In the genomic region with DNA sequence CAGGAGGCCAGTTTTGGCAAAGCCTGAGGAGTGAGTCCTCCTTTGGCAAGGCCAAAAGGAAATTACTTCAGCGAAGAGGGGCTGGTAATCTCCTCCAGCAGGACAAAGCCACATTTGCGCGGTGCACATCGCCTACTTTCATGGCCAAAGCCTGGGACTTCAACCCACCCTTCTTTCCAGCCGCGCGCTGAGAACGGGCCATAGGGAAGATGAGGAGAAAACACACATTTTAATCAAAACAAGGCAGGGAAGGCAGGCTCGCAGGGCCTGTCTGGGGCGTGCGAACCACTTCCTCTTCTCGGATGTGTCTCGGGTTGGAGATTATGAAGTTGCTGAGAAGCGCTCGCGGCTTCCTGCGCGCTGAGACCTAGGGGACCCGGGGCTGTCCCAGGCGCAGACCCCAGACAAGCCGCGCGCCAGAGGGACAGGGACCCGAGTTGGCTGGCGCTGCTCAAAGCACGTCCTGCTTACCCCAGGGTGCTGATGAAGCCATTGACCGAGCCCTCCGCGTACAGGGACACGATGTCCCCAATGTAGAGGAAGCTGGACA, we compare ENCODE assay signal across 8 mouse cellular contexts. TPM values are rescaled to one million over a fixed set of nuclear protein-coding genes. Genes with fewer than 3 reads are reported as not detected.
DNase-seq lines count a peak whose midpoint lies in the region; ATAC-seq and TF ChIP-seq lines count a peak whose summit lies in the region.

No protein-coding gene starts in this region.

- TF ChIP-seq CTCF in liver, postnatal 0 days (IDR thresholded peaks at IDR 0.05; ENCODE audit: low read depth), result no peak

- TF ChIP-seq EP300 in liver, postnatal 0 days (IDR thresholded peaks at IDR 0.05; ENCODE audit: low read depth), result no peak

- H3K4me2 ChIP-seq in liver, postnatal 0 days (ENCODE audit: low read depth, low read length), result peak overlapping the region; percentile 93
- H3K4me2 ChIP-seq in neural tube, embryonic 12.5 days (replicated peaks), result peak overlapping the region; percentile 91

- H3K27me3 ChIP-seq in embryonic facial prominence, embryonic 10.5 days (replicated peaks; ENCODE audit: low read depth, poor library complexity, severe bottlenecking), result peaks cover 39% of the 10 kb centered on the region
- H3K27me3 ChIP-seq in liver, postnatal 0 days (ENCODE audit: insufficient read depth, low read length), result no peaks in the 10 kb centered on the region
- peaks cover 26% of the 10 kb centered on the region for H3K27me3 ChIP-seq in neural tube, embryonic 12.5 days (replicated peaks)

- H3K9ac ChIP-seq in liver, postnatal 0 days (replicated peaks), result peak overlapping the region; percentile 75
- H3K9ac ChIP-seq in neural tube, embryonic 12.5 days, result peak overlapping the region; percentile 51

- no peaks in the 10 kb centered on the region for H3K36me3 ChIP-seq in embryonic facial prominence, embryonic 10.5 days (replicated peaks)
- H3K36me3 ChIP-seq in liver, postnatal 0 days (replicated peaks; ENCODE audit: insufficient read depth, low read length), result no peaks in the 10 kb centered on the region
- H3K36me3 ChIP-seq in neural tube, embryonic 12.5 days, result no peaks in the 10 kb centered on the region

- H3K4me1 ChIP-seq in embryonic facial prominence, embryonic 10.5 days, result peaks cover 32% of the 10 kb centered on the region
- H3K4me1 ChIP-seq in liver, postnatal 0 days (ENCODE audit: insufficient read depth), result peaks cover 18% of the 10 kb centered on the region
- H3K4me1 ChIP-seq in neural tube, embryonic 12.5 days, result peaks cover 12% of the 10 kb centered on the region

- no peaks in the 10 kb centered on the region for H3K9me3 ChIP-seq in embryonic facial prominence, embryonic 10.5 days
- H3K9me3 ChIP-seq in liver, postnatal 0 days (ENCODE audit: low read length), result no peaks in the 10 kb centered on the region
- H3K9me3 ChIP-seq in neural tube, embryonic 12.5 days, result no peaks in the 10 kb centered on the region

- WGBS in embryonic facial prominence, embryonic 10.5 days, result under 1% methylated on average over 30 of the region's 30 CpGs
- under 1% methylated on average over 30 of the region's 30 CpGs for WGBS in liver, postnatal 0 days (ENCODE audit: insufficient replicate concordance)
- WGBS in neural tube, embryonic 12.5 days, result under 1% methylated on average over 30 of the region's 30 CpGs

- ATAC-seq in liver, postnatal 0 days, result peak; percentile 40
- peak; percentile 49 for ATAC-seq in neural tube, embryonic 12.5 days (ENCODE audit: low FRiP score, low read depth)

- peak; percentile 35 for DNase-seq in urinary bladder, postnatal 25 days (ENCODE audit: low spot score)
- no peak for DNase-seq in urinary bladder, postnatal 10 days (ENCODE audit: low spot score)
- DNase-seq in embryonic facial prominence, embryonic 10.5 days (ENCODE audit: low spot score), result peak; percentile 64
- peak; percentile 80 for DNase-seq in heart, adult 8-10 months (ENCODE audit: low spot score)
- DNase-seq in kidney, adult 18-20 months, result peak; percentile 74
- DNase-seq in liver, postnatal 0 days, result peak; percentile 68
- peak; percentile 72 to 79 for DNase-seq in thymus, adult 18-20 months

- H3K27ac ChIP-seq in embryonic facial prominence, embryonic 10.5 days (replicated peaks), result peak overlapping the region; percentile 79
- peak overlapping the region; percentile 94 for H3K27ac ChIP-seq in liver, postnatal 0 days (ENCODE audit: low read depth)
- H3K27ac ChIP-seq in neural tube, embryonic 12.5 days, result no peak overlapping the region

- peak overlapping the region; percentile 70 for H3K4me3 ChIP-seq in embryonic facial prominence, embryonic 10.5 days
- H3K4me3 ChIP-seq in liver, postnatal 0 days (ENCODE audit: low read depth, low read length), result peak overlapping the region; percentile 65
- H3K4me3 ChIP-seq in neural tube, embryonic 12.5 days, result peak overlapping the region; percentile 74

RNA-seq across cellular contexts. Expression of a gene that starts 0.6 kb away (rescaled TPM):
- 4.5 and 5.2 TPM in 2 replicates for polyA plus RNA-seq in embryonic facial prominence, embryonic 10.5 days (2016; fragmentation: Nextera tagmentation; extraction: Ambion mirVana)
- total RNA-seq in heart, adult 8-10 months (2022), result 10 to 100 TPM; 19.4 to 28.1 (median 21.2) TPM
- polyA plus RNA-seq in liver, postnatal 0 days (2015; fragmentation: Nextera tagmentation; extraction: Ambion mirVana), result 13.8 and 15.2 TPM in 2 replicates
- polyA plus RNA-seq in neural tube, embryonic 12.5 days (2016; fragmentation: Nextera tagmentation; extraction: Ambion mirVana), result 4.3 and 7.3 TPM in 2 replicates
